Mouse (Mus musculus) heart, postnatal 0 days (tissue): ENCODE results near the gene Dnajb14.

Source experiments
- CTCF ChIP-seq: IDR thresholded peaks from 2 replicates; pipeline ENCODE4 v1.5.1; 2016; ENCODE audit warnings: antibody characterized with exemption, control low read depth, low read depth
- EP300 ChIP-seq: IDR thresholded peaks from 2 replicates; pipeline ENCODE4 v1.6.1; 2016; ENCODE audit warnings: antibody characterized with exemption, low read depth

DNA sequence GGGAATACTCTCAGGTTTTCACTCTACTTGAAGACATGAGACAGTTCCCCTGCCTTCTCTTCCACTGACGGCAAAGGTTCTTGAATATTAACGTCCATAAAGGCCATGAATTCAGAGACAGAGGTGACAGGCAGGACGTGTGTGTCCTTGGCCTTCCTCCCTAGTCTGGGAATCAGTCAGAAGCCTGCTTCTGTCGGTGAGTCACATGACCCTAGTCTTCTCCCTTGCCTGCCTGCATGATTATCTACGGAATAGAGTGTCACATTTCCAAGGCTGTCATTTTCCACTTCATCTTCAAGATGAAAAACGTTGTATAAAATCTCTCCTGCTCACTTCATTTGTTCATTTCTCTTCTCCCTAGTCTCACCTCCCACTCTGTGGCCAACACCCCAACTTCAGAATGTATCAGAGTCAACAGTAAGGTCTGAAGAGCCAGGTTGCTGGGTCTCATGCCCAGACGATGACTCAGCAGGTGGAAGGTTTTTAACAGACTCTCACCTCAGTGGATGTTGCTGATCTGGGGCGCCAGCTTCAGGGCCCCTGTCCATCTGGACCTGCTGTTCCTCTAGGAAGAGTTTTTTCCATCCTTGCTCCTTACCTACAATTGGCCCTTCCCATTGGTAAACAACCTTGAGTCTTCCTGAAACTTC lies 94.4 kb downstream of the Dnajb14 start:
- TF ChIP-seq CTCF (no peak), EP300 (no peak)
